Mouse (Mus musculus) intestine, postnatal 0 days (tissue): ENCODE data around the gene Swap70. TPM values are rescaled to one million over a fixed set of nuclear protein-coding genes. Genes with fewer than 3 reads are reported as not detected.

Source experiments
- ATAC-seq: fragments of 200-750 bp; cut with Nextera tagmentation; 2 replicates; pipeline ENCODE4 v1.8.0; 2017; ENCODE audit warnings: mild to moderate bottlenecking, moderate TSS enrichment, moderate library complexity
- H3K27ac ChIP-seq: fragments of 300-500 bp; sonication (generic); 2 replicates; pipeline ENCODE4 v1.5.1; 2014; ENCODE audit warnings: mild to moderate bottlenecking, low read depth, low read length, moderate library complexity
- H3K27me3 ChIP-seq: fragments of 300-500 bp; sonication (generic); replicated peaks from 2 replicates; pipeline ENCODE4 v1.6.1; 2014; ENCODE audit warnings: low read length, mixed read lengths; ENCODE audit not compliant: control insufficient read depth, insufficient read depth
- H3K36me3 ChIP-seq: fragments of 300-500 bp; sonication (generic); 2 replicates; pipeline ENCODE4 v1.6.1; 2014; ENCODE audit warnings: mild to moderate bottlenecking, moderate library complexity; ENCODE audit not compliant: control insufficient read depth, insufficient read depth
- H3K4me1 ChIP-seq: fragments of 300-500 bp; sonication (generic); replicated peaks from 2 replicates; pipeline ENCODE4 v1.6.1; 2014; ENCODE audit warnings: antibody characterized with exemption, low read length, mixed read lengths; ENCODE audit not compliant: control insufficient read depth, insufficient read depth
- H3K4me2 ChIP-seq: fragments of 300-500 bp; sonication (generic); replicated peaks from 2 replicates; pipeline ENCODE4 v1.6.1; 2014; ENCODE audit warnings: low read depth, mild to moderate bottlenecking, moderate library complexity
- H3K4me3 ChIP-seq: fragments of 300-500 bp; sonication (generic); 2 replicates; pipeline ENCODE4 v1.5.1; 2014; ENCODE audit warnings: low read depth, low read length
- H3K9ac ChIP-seq: fragments of 300-500 bp; sonication (generic); 2 replicates; pipeline ENCODE4 v1.6.1; 2014; ENCODE audit warnings: mild to moderate bottlenecking, low read depth, low read length
- H3K9me3 ChIP-seq: fragments of 300-500 bp; sonication (generic); 2 replicates; pipeline ENCODE4 v1.6.1; 2016; ENCODE audit warnings: mixed run types; ENCODE audit not compliant: control insufficient read depth
- CTCF ChIP-seq: sonication (generic); IDR thresholded peaks from 2 replicates; pipeline ENCODE4 v1.5.1; 2016; ENCODE audit warnings: low read depth, mild to moderate bottlenecking, control low read depth, antibody characterized with exemption, moderate library complexity
- WGBS: fragments of 180-500 bp; shearing (Covaris S2); extraction: QIAGEN DNeasy Blood & Tissue Kit; methylation state at CpG from one replicate; pipeline ENCODE4 v1.1.7; 2014; 5-methylcytosine and 5-hydroxymethylcytosine counted together
- polyA plus RNA-seq: library from polyadenylated mRNA; unstranded; fragments of >200 nt; fragmentation: Nextera tagmentation; extraction: Ambion mirVana; gene quantifications from 2 replicates; pipeline ENCODE4 v1.2.1, GENCODE M21; 2015

The Swap70 gene
- polyA plus RNA-seq, 1 experiment from 2014 or later = 11.1 TPM

DNA sequence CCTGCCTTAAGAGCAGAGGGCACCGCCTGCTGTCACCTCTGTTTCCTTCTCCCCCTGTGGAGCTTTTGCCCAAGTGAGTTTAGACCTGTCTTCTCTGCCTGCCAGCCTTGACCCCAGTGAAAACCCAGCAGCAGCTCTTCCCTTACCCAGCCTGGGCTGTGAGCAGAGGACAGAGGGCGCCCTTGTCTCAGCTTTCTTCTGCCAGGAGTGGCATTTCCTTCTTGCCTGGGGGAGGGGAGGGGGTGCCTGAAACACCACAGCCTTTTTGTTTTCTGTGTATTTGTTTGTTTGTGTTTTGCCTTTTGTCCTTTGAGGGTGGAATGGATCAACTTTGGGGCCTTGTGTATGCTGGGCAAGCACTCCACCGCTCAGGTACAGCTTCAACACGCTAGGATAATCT lies 50.9 kb downstream of the Swap70 start:
- no peak overlapping the region for H3K27ac ChIP-seq
- no peak for ATAC-seq
- H3K4me3 ChIP-seq = no peak overlapping the region
- H3K36me3 ChIP-seq = peaks cover 52% of the 10 kb centered on the region
- 90% methylated on average over 4 of the region's 4 CpGs for WGBS
- no peak overlapping the region for H3K4me2 ChIP-seq
- H3K27me3 ChIP-seq = no peaks in the 10 kb centered on the region
- H3K9ac ChIP-seq = no peak overlapping the region
- H3K9me3 ChIP-seq = no peaks in the 10 kb centered on the region
- 0 out of 2 replicates have a peak, but pooled peaks cover 4% of the 10 kb centered on the region for H3K4me1 ChIP-seq
- TF ChIP-seq CTCF = peak; percentile 52

- H3K27ac ChIP-seq = no peak overlapping the region
- TF ChIP-seq CTCF = no peak
- H3K27me3 ChIP-seq = no peaks in the 10 kb centered on the region
- ATAC-seq = no peak
- WGBS = 100% methylated on average over 5 of the region's 5 CpGs
- H3K4me3 ChIP-seq = no peak overlapping the region
- no peak overlapping the region for H3K4me2 ChIP-seq
- peaks cover 56% of the 10 kb centered on the region for H3K36me3 ChIP-seq
- H3K9ac ChIP-seq = no peak overlapping the region
- no peaks in the 10 kb centered on the region for H3K9me3 ChIP-seq
- 0 out of 2 replicates have a peak, but pooled peaks cover 5% of the 10 kb centered on the region for H3K4me1 ChIP-seq
Measured at GRCm38 (mm10) chr7:110277734-110278245, 56.3 kb downstream of the Swap70 start.

DNA sequence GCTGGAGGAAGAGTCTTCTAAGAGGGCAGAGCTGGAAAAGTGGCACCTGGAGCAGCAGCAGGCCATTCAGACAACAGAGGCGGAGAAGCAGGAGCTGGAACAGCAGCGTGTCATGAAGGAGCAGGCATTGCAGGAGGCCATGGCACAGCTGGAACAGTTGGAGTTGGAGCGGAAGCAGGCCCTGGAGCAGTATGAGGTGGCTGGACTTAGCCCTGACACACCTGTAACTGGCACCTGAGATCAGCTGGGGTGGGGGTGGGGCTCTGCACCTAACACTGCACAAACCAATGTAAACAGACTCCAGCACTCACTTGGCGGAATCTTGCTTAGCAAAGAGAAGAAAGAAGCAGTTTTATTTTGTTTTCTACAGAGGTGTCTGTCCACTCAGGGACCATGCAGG lies 57.7 kb downstream of the Swap70 start:
- peak; percentile 95 for ATAC-seq
- no peak overlapping the region for H3K4me2 ChIP-seq
- peaks cover 48% of the 10 kb centered on the region for H3K36me3 ChIP-seq
- no peak for TF ChIP-seq CTCF
- WGBS = 41% methylated on average over 4 of the region's 4 CpGs
- H3K4me1 ChIP-seq = 0 out of 2 replicates have a peak, but pooled peaks cover 5% of the 10 kb centered on the region
- H3K4me3 ChIP-seq = no peak overlapping the region
- H3K9me3 ChIP-seq = no peaks in the 10 kb centered on the region
- H3K27me3 ChIP-seq = no peaks in the 10 kb centered on the region
- H3K9ac ChIP-seq = no peak overlapping the region
- peak overlapping the region; percentile 88 for H3K27ac ChIP-seq

DNA sequence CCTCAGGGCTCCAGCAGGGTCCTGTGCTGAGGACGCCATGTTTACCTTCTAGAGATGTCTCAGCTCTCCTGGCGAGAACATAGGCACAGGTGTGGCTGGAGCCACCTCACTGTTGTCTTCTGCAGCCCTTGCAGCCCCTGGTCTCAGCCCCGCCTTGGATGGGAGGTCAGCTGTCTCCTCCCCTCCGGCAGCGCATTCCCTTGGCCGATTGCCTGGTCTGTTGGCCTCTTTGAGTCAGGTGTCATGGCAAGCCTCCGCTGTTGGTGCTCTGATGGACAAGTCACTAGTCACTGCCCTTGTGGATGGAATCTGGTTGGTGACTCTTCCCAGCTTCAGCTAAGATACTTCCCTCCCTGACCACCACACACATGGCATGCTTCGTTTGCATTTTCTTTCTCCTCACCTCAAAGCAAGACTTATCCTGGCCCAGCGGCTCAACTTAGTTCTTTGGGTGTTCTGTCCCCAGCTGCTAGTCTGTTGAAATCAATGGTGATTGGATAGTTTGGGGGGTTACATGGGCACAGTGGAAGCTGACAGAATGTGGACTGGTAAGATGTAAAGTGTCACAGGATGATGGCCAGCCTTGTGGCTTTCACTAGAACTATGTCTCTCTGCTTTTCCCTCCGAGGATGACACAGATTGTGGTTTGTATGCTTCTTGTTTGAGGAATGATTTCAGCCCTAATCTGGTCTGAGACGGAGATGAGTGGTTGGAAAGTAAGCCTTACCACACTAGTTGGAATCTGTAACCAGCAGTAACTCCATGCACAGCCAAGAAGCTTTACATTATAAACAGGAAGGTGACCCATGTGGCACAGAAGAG lies 60.1 kb downstream of the Swap70 start:
- no peak for TF ChIP-seq CTCF
- H3K4me3 ChIP-seq = no peak overlapping the region
- no peak overlapping the region for H3K27ac ChIP-seq
- H3K27me3 ChIP-seq = no peaks in the 10 kb centered on the region
- ATAC-seq = no peak
- no peak overlapping the region for H3K9ac ChIP-seq
- H3K4me1 ChIP-seq = 0 out of 2 replicates have a peak, but pooled peaks cover 5% of the 10 kb centered on the region
- peaks cover 32% of the 10 kb centered on the region for H3K36me3 ChIP-seq
- 89% methylated on average over 11 of the region's 11 CpGs for WGBS
- H3K9me3 ChIP-seq = no peaks in the 10 kb centered on the region
- H3K4me2 ChIP-seq = no peak overlapping the region

DNA sequence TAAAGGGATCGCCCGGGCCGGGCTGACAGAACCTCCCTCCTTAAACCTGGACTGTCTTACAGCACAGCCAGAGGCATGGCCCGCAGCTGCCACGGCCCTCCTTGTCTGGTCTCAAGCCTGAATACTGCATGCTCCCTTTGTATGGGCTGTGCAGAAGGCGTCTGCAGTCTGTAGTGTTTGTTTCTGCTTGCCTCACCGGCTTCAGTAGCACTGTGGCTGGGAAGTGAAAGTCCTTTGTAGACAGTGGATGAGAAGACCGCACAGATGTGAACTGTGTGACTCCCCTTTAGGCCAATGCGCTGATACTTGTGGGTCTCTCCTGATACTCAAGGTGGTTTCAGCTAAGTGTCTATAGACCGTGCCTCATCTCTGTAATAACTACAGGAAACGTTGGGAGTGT lies 61.3 kb downstream of the Swap70 start:
- Histone ChIP-seq H3K4me3 (no peak overlapping the region), H3K9ac (no peak overlapping the region), H3K4me1 (0 out of 2 replicates have a peak, but pooled peaks cover 5% of the 10 kb centered on the region), H3K36me3 (peaks cover 32% of the 10 kb centered on the region), H3K27me3 (no peaks in the 10 kb centered on the region), H3K4me2 (no peak overlapping the region), H3K27ac (no peak overlapping the region), H3K9me3 (no peaks in the 10 kb centered on the region)
- no peak for TF ChIP-seq CTCF
- WGBS = 86% methylated on average over 11 of the region's 11 CpGs
- ATAC-seq = no peak

GRCm38 (mm10) chr7:110283484-110284275 lies 62.2 kb downstream of the Swap70 start:
- H3K4me2 ChIP-seq = no peak overlapping the region
- H3K4me3 ChIP-seq = no peak overlapping the region
- WGBS = 92% methylated on average over 6 of the region's 6 CpGs
- no peak overlapping the region for H3K9ac ChIP-seq
- H3K4me1 ChIP-seq = 0 out of 2 replicates have a peak, but pooled peaks cover 5% of the 10 kb centered on the region
- no peak overlapping the region for H3K27ac ChIP-seq
- ATAC-seq = no peak
- TF ChIP-seq CTCF = no peak
- no peaks in the 10 kb centered on the region for H3K27me3 ChIP-seq
- H3K36me3 ChIP-seq = peaks cover 32% of the 10 kb centered on the region
- H3K9me3 ChIP-seq = no peaks in the 10 kb centered on the region
